Mouse (Mus musculus): Measurements from ENCODE around the gene Fst.

The Fst gene

DNA sequence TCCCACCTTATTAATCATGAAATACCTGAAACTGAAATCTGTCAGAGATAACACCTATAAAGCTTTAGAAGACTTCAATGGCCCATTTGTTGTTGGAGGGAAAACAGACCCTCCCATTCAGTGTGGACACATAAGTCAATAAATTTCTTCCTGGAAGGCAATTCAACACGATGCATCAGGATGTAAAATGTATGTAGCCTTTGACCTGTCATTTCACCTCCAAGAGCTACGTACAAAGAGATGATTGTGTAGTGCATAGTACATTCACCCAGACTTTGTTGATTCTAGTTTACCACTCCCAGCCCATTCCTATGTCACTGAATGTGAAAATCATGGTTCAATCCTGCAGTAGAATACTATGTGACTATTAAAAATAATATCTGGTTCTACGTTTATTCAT lies 39.4 kb downstream of the Fst start:
- DNase-seq (ENCODE audit: low read depth, low spot score): no peak

DNA sequence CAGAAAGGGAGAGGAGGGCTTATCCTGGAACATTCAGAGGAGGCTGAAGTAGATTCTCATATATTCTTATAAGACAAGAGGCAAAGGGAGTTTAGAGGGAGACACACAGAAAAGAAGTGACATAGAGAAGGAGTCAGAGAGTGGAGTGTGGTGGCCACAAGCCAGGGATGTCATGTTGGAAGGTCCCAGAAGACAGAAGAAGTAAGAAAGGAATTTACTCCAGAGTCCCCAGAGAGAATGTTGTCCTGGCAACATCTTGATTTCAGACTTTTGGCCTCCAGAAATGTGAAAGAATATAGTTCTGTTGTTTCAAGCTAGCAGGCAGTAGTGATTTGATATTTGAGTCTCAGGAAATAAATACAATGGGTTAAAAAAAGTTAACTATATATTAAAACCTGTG lies 46.4 kb downstream of the Fst start:
- no peak for DNase-seq (ENCODE audit: low read depth, low spot score)

DNA sequence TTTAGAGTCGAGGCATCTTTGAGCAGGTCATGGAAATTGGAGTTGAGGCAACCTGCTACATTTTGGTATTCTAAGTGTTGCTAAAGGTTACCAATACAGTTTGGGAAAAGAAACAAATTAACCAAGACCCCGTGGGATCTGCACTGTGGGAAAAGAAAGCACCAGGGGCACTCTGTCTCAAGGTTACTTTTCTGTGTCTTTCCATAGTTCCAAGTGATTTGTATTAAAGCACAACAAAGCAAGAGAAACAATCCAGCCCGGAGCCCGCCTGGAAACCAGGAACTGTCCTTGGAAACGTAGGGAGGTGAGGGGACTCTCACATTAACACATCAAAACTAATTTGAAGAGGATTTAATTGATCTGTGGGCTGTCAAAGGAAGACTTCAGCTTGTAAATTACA lies 51.9 kb downstream of the Fst start:
- no peak for DNase-seq (ENCODE audit: low read depth, low spot score)

DNA sequence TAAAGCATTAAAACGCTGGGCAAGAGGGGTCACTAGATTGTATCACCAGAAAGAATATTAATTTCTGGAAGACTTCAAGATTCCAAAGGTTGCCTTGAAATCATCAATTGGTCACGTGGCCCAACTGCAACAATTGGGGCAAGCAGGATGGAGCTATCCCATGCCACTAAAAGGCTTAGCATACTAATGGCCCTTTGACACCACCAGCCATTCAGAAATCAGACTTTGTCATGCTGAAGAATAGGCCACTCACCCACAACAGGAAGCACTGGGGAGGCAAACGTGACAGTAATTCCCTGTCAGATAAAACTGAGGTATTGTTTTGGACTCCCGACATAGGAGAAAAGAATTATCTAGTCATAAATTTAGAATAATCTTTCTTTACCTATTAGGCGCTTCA lies 52.3 kb downstream of the Fst start:
- no peak for DNase-seq (ENCODE audit: low read depth, low spot score)

DNA sequence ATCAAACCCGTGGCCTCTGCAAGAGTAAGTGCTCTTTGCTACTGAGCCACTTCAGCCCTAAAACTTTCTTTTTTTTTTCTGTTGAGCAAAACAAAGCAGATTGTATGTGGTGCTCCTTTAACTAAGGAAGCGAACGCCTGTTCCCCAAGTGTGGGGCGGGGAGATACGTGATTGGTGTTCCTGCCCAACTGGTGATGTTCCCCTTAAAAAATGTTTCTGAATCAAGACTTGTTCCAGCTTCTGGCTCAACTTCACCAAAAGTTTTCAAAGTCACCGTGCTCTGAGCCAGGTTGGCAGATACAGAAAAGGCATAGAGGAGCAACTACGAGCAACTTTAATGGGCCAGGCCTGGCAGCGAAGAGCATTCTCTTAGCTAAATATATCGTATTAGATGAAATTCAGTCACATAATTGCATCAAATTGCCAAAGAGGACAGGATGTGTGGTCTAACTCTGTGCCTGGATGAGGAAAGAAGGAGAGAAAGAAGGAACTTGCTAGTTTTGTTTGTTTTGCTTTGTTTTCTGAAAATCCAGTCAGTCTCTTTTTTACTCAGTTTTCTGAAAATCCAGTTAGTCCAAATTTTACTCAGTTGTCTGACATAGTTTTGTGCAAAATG lies 53.5 kb downstream of the Fst start:
- DNase-seq (ENCODE audit: low read depth, low spot score): no peak
